Mouse (Mus musculus) CH12.LX (cell line): ENCODE data around the gene Ghrl. TPM values are rescaled to one million over a fixed set of nuclear protein-coding genes. Genes with fewer than 3 reads are reported as not detected.

Experiments used
- DNase-seq: peaks from one replicate; pipeline ENCODE4 v3.0.0-alpha.2; 2013; ENCODE audit errors: extremely low read depth
- H3K27ac ChIP-seq: 2 replicates; pipeline ENCODE4 v1.5.1; 2012; ENCODE audit warnings: low read depth, mild to moderate bottlenecking, control low read depth, moderate library complexity; ENCODE audit not compliant: insufficient read depth
- H3K27me3 ChIP-seq: replicated peaks from 2 replicates; pipeline ENCODE3; 2012; ENCODE audit warnings: inconsistent platforms
- H3K36me3 ChIP-seq, 2 experiments: replicated peaks in 1 of 2; 2 replicates each; pipeline versions ENCODE3 to v1.6.1; 2012; ENCODE audit warnings: inconsistent platforms in 1 of 2, low read length in 1 of 2, mild to moderate bottlenecking in 1 of 2, mixed read lengths in 1 of 2, moderate library complexity in 1 of 2; ENCODE audit not compliant: control insufficient read depth in 1 of 2, insufficient read depth in 1 of 2
- H3K4me1 ChIP-seq, 2 experiments: 2 replicates each; pipeline ENCODE4 v1.6.1; 2012; ENCODE audit warnings: inconsistent platforms in 1 of 2, moderate library complexity in 1 of 2; ENCODE audit not compliant: insufficient read depth in 2 of 2, control insufficient read depth in 1 of 2
- H3K4me2 ChIP-seq: 2 replicates; pipeline ENCODE4 v1.6.1; 2012; ENCODE audit warnings: low read depth, mild to moderate bottlenecking, control low read depth; ENCODE audit not compliant: poor library complexity, insufficient read depth, severe bottlenecking
- H3K4me3 ChIP-seq, 3 experiments: fragments of 150-350 bp in 1 of 3; sonication (generic) in 1 of 3; replicated peaks in 1 of 3; 2 replicates each; pipeline versions ENCODE3 to v1.5.1; 2011 to 2012; ENCODE audit warnings: low read depth in 2 of 3, low read length in 2 of 3, mild to moderate bottlenecking in 2 of 3, moderate library complexity in 2 of 3, control low read depth in 1 of 3, improper control_type of control experiment in 1 of 3, inconsistent platforms in 1 of 3, mixed read lengths in 1 of 3; ENCODE audit not compliant: poor library complexity in 1 of 3
- H3K79me2 ChIP-seq: replicated peaks from 2 replicates; pipeline ENCODE4 v1.6.1; 2012; ENCODE audit warnings: mild to moderate bottlenecking, moderate library complexity; ENCODE audit not compliant: control insufficient read depth, poor library complexity, insufficient read depth, severe bottlenecking; ENCODE audit errors: extremely low read depth
- H3K9ac ChIP-seq: 2 replicates; pipeline ENCODE4 v1.6.1; 2012; ENCODE audit warnings: low read depth, mild to moderate bottlenecking, control low read depth, moderate library complexity; ENCODE audit not compliant: insufficient read depth
- H3K9me3 ChIP-seq: replicated peaks from 2 replicates; pipeline ENCODE3; 2012; ENCODE audit warnings: low read length, inconsistent platforms, mixed read lengths
- BHLHE40 ChIP-seq: IDR thresholded peaks from 2 replicates; pipeline ENCODE4 v1.6.1; 2011; ENCODE audit warnings: mild to moderate bottlenecking, low read depth, low read length, improper control_type of control experiment
- CHD1 ChIP-seq: IDR thresholded peaks from 2 replicates; pipeline ENCODE4 v1.6.1; 2012; ENCODE audit warnings: low read depth, low read length, improper control_type of control experiment, inconsistent platforms
- CTCF ChIP-seq, 2 experiments: IDR thresholded peaks in 1 of 2; conservative IDR thresholded peaks in 1 of 2; 2 replicates each; pipeline ENCODE4 v1.5.1; 2011 to 2012; ENCODE audit warnings: low read depth in 2 of 2, low read length in 2 of 2, improper control_type of control experiment in 1 of 2, inconsistent platforms in 1 of 2, mild to moderate bottlenecking in 1 of 2, moderate library complexity in 1 of 2
- E2F4 ChIP-seq: IDR thresholded peaks from 2 replicates; pipeline ENCODE4 v1.6.1; 2011; ENCODE audit warnings: low read depth, low read length, improper control_type of control experiment; ENCODE audit not compliant: insufficient replicate concordance
- EP300 ChIP-seq: IDR thresholded peaks from 2 replicates; pipeline ENCODE4 v1.6.1; 2011; ENCODE audit warnings: low read length, improper control_type of control experiment
- ETS1 ChIP-seq: conservative IDR thresholded peaks from 2 replicates; pipeline ENCODE4 v1.6.1; 2012; ENCODE audit warnings: low read depth, mild to moderate bottlenecking, inconsistent platforms, low read length, improper control_type of control experiment, moderate library complexity
- HCFC1 ChIP-seq: IDR thresholded peaks from 2 replicates; pipeline ENCODE4 v1.6.1; 2012; ENCODE audit warnings: low read depth, mild to moderate bottlenecking, inconsistent platforms, low read length, improper control_type of control experiment
- IRF4 ChIP-seq: IDR thresholded peaks from 2 replicates; pipeline ENCODE4 v1.6.1; 2014; ENCODE audit warnings: low read depth, mild to moderate bottlenecking, inconsistent platforms, low read length, improper control_type of control experiment
- MAFK ChIP-seq: IDR thresholded peaks from 2 replicates; pipeline ENCODE4 v1.6.1; 2011; ENCODE audit warnings: low read length, improper control_type of control experiment; ENCODE audit not compliant: insufficient replicate concordance
- MYC ChIP-seq: IDR thresholded peaks from 2 replicates; pipeline ENCODE4 v1.6.1; 2011; ENCODE audit warnings: low read depth, mild to moderate bottlenecking, improper control_type of control experiment, low read length
- NELFE ChIP-seq: IDR thresholded peaks from 2 replicates; pipeline ENCODE4 v1.6.1; 2011; ENCODE audit warnings: low read depth, low read length, improper control_type of control experiment
- PAX5 ChIP-seq: IDR thresholded peaks from 2 replicates; pipeline ENCODE4 v1.6.1; 2012; ENCODE audit warnings: low read length, inconsistent platforms, mixed read lengths
- POLR2A ChIP-seq: IDR thresholded peaks from 2 replicates; pipeline ENCODE4 v1.6.1; 2011; ENCODE audit warnings: low read depth, mild to moderate bottlenecking, improper control_type of control experiment, low read length
- RAD21 ChIP-seq: IDR thresholded peaks from 2 replicates; pipeline ENCODE4 v1.6.1; 2011; ENCODE audit warnings: low read depth, mild to moderate bottlenecking, low read length, improper control_type of control experiment, moderate library complexity
- RCOR1 ChIP-seq: conservative IDR thresholded peaks from 2 replicates; pipeline ENCODE4 v1.6.1; 2012; ENCODE audit warnings: low read depth, mild to moderate bottlenecking, inconsistent platforms, low read length, improper control_type of control experiment
- SIN3A ChIP-seq: IDR thresholded peaks from 2 replicates; pipeline ENCODE4 v1.6.1; 2012; ENCODE audit warnings: low read length, improper control_type of control experiment, inconsistent platforms
- SMC3 ChIP-seq: IDR thresholded peaks from 2 replicates; pipeline ENCODE4 v1.6.1; 2011; ENCODE audit warnings: low read depth, low read length, improper control_type of control experiment
- UBTF ChIP-seq: IDR thresholded peaks from 2 replicates; pipeline ENCODE4 v1.6.1; 2012; ENCODE audit warnings: low read depth, mild to moderate bottlenecking, inconsistent platforms, low read length, improper control_type of control experiment, moderate library complexity
- USF1 ChIP-seq: IDR thresholded peaks from 2 replicates; pipeline ENCODE4 v1.6.1; 2014; ENCODE audit warnings: low read depth, mild to moderate bottlenecking, inconsistent platforms, low read length, improper control_type of control experiment
- ZC3H11A ChIP-seq: IDR thresholded peaks from 2 replicates; pipeline ENCODE4 v1.6.1; 2012; ENCODE audit warnings: low read depth, mild to moderate bottlenecking, inconsistent platforms, low read length, improper control_type of control experiment
- ZMIZ1 ChIP-seq: IDR thresholded peaks from 2 replicates; pipeline ENCODE4 v1.6.1; 2012; ENCODE audit warnings: low read depth, mild to moderate bottlenecking, inconsistent platforms, low read length, improper control_type of control experiment
- ZNF384 ChIP-seq: IDR thresholded peaks from 2 replicates; pipeline ENCODE4 v1.6.1; 2012; ENCODE audit warnings: low read depth, low read length, improper control_type of control experiment, inconsistent platforms
- dilution Hi-C: fragments of 300-500 bp; cut with MboI; formaldehyde crosslinking; loops from 2 replicates; pipeline ENCODE4 v1.14.3; 2020; ENCODE audit warnings: low sequenced_read_pairs; ENCODE audit not compliant: extremely low pct_unique_long_range_greater_than_20kb, extremely low pct_ligation_motif_present
- in situ Hi-C: fragments of 300-500 bp; cut with MboI; formaldehyde crosslinking; loops from 3 replicates; pipeline ENCODE4 v1.14.3; 2019; ENCODE audit warnings: low sequenced_read_pairs, low pct_ligation_motif_present, low pct_unique_long_range_greater_than_20kb, mixed read lengths
- polyA plus RNA-seq: library from polyadenylated mRNA; unstranded; fragments of >175 nt; gene quantifications from 2 replicates; pipeline ENCODE4 v1.2.1, GENCODE M21; 2012; ENCODE audit warnings: low read depth; ENCODE audit not compliant: insufficient read length
- total RNA-seq, 2 experiments: library from RNA; depleted of rRNA; stranded (reverse); fragments of 300-350 nt in 1 of 2; fragments of >200 nt in 1 of 2; gene quantifications; 2 replicates each; pipeline ENCODE4 v1.2.3; 2012 to 2014

Gene Ghrl
- total and polyA plus RNA-seq, 3 experiments = 2.6 TPM; not detected in 2

DNA sequence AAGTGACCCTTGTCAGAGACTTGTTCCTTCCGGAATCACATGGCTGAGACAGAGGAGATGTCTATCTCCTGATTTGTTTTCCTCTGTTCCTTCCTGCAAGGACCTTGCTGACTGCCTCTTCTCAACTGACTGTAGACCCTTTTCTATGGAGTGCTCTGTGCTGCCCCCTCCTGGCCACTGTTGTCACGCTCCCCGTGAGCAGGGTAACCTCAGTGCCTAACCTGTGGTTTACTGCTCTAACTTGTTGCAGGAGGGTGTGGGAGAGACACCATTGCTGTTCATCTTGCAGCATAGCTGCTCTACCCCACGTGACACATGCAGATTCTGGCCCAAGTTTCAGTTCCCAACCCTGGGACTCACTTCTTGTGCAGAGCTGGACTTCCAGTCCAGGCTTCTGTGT is 38.4 kb downstream of the Ghrl start:
- in situ Hi-C loops (no loop called here), dilution Hi-C loops (no loop called here)
- TF ChIP-seq RAD21 (peak; percentile 74), CTCF (conservative IDR thresholded peaks at IDR 0.05 in 1 of 2, IDR thresholded peaks at IDR 0.05 in 1 of 2; ENCODE audit: low read depth in 2 of 2, low read length in 2 of 2) (peak; percentile 86 to 97), ZC3H11A (peak; percentile 36; the same call in 1 of the 2 replicates), POLR2A (0 out of 2 replicates have a peak, but pooled peaks have one; percentile 15), UBTF (no peak), NELFE (no peak), SMC3 (peak; percentile 96), USF1 (peak; percentile 49), PAX5 (no peak), IRF4 (peak; percentile 38; the same call in 1 of the 2 replicates), BHLHE40 (peak; percentile 64)
- Histone ChIP-seq H3K9ac (no peak overlapping the region), H3K36me3 (peaks cover 75 to 94% of the 10 kb centered on the region in 2 experiments), H3K27ac (no peak overlapping the region), H3K79me2 (peaks cover 3% of the 10 kb centered on the region), H3K4me3 (no peak overlapping the region), H3K27me3 (no peaks in the 10 kb centered on the region), H3K4me1 (peaks cover 15 to 51% of the 10 kb centered on the region in 2 experiments), H3K4me2 (no peak overlapping the region), H3K9me3 (no peaks in the 10 kb centered on the region)
- peak; percentile 87 for DNase-seq

DNA sequence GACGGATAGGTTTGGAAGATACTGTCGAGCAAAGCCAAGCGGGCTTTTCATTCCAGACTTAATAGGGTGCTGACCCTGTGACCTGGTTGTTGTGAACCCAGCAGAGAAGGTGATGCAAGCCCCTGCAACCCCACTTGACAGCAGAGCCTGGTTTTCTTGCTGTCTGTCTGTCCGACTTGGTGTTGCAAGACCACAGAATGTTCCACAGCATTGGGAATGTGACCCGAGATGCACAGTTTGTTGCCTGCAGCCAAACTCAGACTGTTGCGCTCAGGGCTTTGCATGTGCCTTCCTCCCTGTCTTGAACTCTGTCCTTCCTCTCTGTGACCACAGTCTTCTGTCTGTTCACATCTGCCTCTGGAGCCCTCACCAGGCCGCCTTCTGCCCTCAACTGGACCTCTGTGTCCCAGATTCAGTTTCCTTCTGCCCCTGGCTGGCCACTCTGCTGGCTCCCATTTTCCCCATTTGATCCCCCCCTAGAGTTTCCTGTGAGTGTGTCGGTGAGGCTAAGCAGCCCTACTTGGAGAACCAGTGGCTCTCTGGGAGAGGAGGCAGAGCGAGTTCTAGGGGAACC is 39.6 kb downstream of the Ghrl start:
- Histone ChIP-seq H3K4me3 (no peak overlapping the region), H3K9ac (no peak overlapping the region), H3K4me1 (peaks cover 15 to 62% of the 10 kb centered on the region in 2 experiments), H3K79me2 (peaks cover 3% of the 10 kb centered on the region), H3K27me3 (no peaks in the 10 kb centered on the region), H3K27ac (peak overlapping the region; percentile 66), H3K9me3 (no peaks in the 10 kb centered on the region), H3K36me3 (peaks cover 75 to 93% of the 10 kb centered on the region in 2 experiments), H3K4me2 (no peak overlapping the region)
- in situ Hi-C loops = loop anchor here (5.0 kb wide), 1 partner anchor 43 kb away; the partner anchor contains the start of gene Irak2
- no peak for TF ChIP-seq ETS1
- dilution Hi-C loops = no loop called here
- DNase-seq = no peak

DNA sequence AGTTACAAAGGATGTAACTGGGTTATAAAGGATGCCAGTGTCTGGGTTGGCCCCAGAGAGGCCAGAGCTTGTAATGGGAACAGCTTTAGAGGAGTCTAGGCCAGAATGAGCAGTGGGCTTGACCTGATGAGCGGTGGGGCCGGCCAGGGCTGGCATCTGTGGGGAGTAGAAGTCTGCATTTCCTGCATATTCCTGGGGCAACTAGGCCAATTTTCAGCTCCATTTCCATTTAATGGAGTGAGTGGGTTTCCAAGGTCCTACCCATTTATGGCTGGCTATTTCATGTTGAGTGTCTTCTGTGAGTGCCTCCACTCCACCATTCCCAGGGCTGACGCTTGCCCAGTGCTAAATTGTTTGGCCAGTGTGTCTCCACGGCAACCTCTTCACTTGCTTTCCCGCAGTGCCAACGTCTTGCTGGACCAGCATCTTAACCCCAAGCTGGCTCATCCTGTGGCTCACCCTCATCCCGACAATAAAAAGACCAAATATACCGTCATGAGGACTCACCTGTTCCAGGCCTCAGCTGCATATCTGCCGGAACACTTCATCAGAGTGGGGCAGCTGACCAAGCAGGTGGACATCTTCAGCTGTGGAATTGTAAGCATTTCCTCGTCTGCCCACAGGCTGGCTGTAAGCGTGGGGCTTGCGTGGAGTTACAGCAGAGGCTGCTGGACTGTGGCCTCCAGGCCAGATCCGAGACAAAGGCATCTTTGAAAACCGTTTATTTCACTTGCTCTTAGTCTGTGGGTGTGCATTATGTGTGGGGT is 41.3 kb downstream of the Ghrl start:
- no peak for DNase-seq
- no peak overlapping the region for H3K4me3 ChIP-seq
- H3K4me2 ChIP-seq = no peak overlapping the region
- H3K79me2 ChIP-seq = peaks cover 3% of the 10 kb centered on the region; the same call in 1 of the 2 replicates
- no peak overlapping the region for H3K27ac ChIP-seq
- dilution Hi-C loops = no loop called here
- in situ Hi-C loops = loop anchor here (5.0 kb wide), 1 partner anchor 41 kb away; the partner anchor contains the start of gene Irak2
- peaks cover 19 to 72% of the 10 kb centered on the region in 2 experiments for H3K4me1 ChIP-seq
- no peak overlapping the region for H3K9ac ChIP-seq
- TF ChIP-seq POLR2A = no peak
- no peak for TF ChIP-seq CHD1
- TF ChIP-seq HCFC1 = no peak
- TF ChIP-seq RCOR1 = no peak
- TF ChIP-seq SIN3A = no peak
- no peak for TF ChIP-seq ETS1
- no peak for TF ChIP-seq EP300
- no peak for TF ChIP-seq USF1
- no peak for TF ChIP-seq RAD21
- no peak for TF ChIP-seq MAFK
- no peak for TF ChIP-seq ZMIZ1
- no peak for TF ChIP-seq MYC
- no peak for TF ChIP-seq E2F4
- no peak for TF ChIP-seq ZNF384
- H3K27me3 ChIP-seq = no peaks in the 10 kb centered on the region
- no peaks in the 10 kb centered on the region for H3K9me3 ChIP-seq
- peaks cover 76 to 92% of the 10 kb centered on the region in 2 experiments for H3K36me3 ChIP-seq
